Mouse (Mus musculus): ENCODE measurements at regions not wholly inside any gene's neighbourhood (a gene's known extent, or its start where the extent isn't known, plus 50 kb on each side); places are given as distances from the start of the nearest gene placed in this dataset.

DNA sequence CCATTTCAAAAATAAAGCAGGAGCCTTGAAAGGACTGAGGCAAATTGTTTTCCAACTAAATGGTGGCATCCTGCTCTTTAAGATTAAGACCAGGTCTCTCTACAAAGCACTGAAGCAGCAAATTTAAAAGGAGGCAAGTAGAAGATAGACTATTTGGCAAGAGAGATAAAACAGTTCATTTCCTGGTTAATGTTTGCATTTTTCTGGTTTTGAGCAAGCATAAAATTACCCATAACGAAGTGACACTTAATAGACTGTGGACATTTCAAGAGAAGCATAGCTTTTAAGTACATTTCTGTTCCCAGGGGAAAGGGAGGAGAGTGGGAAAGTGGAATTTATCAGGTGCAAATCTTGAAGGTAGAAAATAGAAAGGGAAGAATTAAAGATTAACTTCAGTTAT, 1035.8 kb upstream of the Fbxo33 start:
- no peak for TF ChIP-seq CTCF (IDR thresholded peaks at IDR 0.05; ENCODE audit: borderline replicate concordance, extremely low read depth, insufficient read depth, insufficient read length)
- no peak for TF ChIP-seq POLR2A (IDR thresholded peaks at IDR 0.05; ENCODE audit: borderline replicate concordance, extremely low read depth, insufficient read depth, insufficient read length, poor library complexity, severe bottlenecking)

All from brain, embryonic 14.5 days (tissue).